Mouse (Mus musculus) hindbrain, embryonic 14.5 days (tissue): Measurements from ENCODE around the gene Catsperg1. TPM values are rescaled to one million over a fixed set of nuclear protein-coding genes. Genes with fewer than 3 reads are reported as not detected.

Experiments used
- ATAC-seq: fragments of 200-750 bp; cut with Nextera tagmentation; 2 replicates; pipeline ENCODE4 v1.8.0; 2017; ENCODE audit warnings: moderate number of reproducible peaks, mild to moderate bottlenecking, moderate TSS enrichment, moderate library complexity; ENCODE audit not compliant: low FRiP score
- DNase-seq: peaks from one replicate; pipeline ENCODE4 v3.0.0-alpha.2; 2015; ENCODE audit warnings: low spot score
- H3K27ac ChIP-seq: fragments of 300-500 bp; sonication (generic); 2 replicates; pipeline ENCODE4 v1.5.1; 2014; ENCODE audit warnings: mild to moderate bottlenecking, moderate library complexity
- H3K27me3 ChIP-seq: fragments of 300-500 bp; sonication (generic); 2 replicates; pipeline ENCODE4 v1.6.1; 2014; ENCODE audit warnings: mild to moderate bottlenecking, low read length, mixed read lengths; ENCODE audit not compliant: control insufficient read depth, insufficient read depth
- H3K36me3 ChIP-seq: fragments of 300-500 bp; sonication (generic); replicated peaks from 2 replicates; pipeline ENCODE4 v1.6.1; 2014; ENCODE audit not compliant: control insufficient read depth, insufficient read depth
- H3K4me1 ChIP-seq: fragments of 300-500 bp; sonication (generic); replicated peaks from 2 replicates; pipeline ENCODE4 v1.6.1; 2014; ENCODE audit warnings: antibody characterized with exemption, low read length, mixed read lengths; ENCODE audit not compliant: control insufficient read depth, insufficient read depth
- H3K4me2 ChIP-seq: fragments of 300-500 bp; sonication (generic); replicated peaks from 2 replicates; pipeline ENCODE4 v1.6.1; 2014; ENCODE audit warnings: mild to moderate bottlenecking, moderate library complexity
- H3K4me3 ChIP-seq: fragments of 300-500 bp; sonication (generic); replicated peaks from 2 replicates; pipeline ENCODE4 v1.5.1; 2014; ENCODE audit warnings: mild to moderate bottlenecking, low read length
- H3K9ac ChIP-seq: fragments of 300-500 bp; sonication (generic); 2 replicates; pipeline ENCODE4 v1.6.1; 2014
- H3K9me3 ChIP-seq: fragments of 300-500 bp; sonication (generic); 2 replicates; pipeline ENCODE4 v1.6.1; 2016; ENCODE audit warnings: low read length; ENCODE audit not compliant: control insufficient read depth
- whole genome bisulfite sequencing: fragments of 180-500 bp; shearing (Covaris S2); extraction: QIAGEN DNeasy Blood & Tissue Kit; methylation state at CpG from one replicate; pipeline ENCODE4 v1.1.7; 2014; 5-methylcytosine and 5-hydroxymethylcytosine counted together
- polyA plus RNA-seq: library from polyadenylated mRNA; unstranded; fragments of >200 nt; fragmentation: Nextera tagmentation; extraction: Ambion mirVana; gene quantifications from 2 replicates; pipeline ENCODE4 v1.2.1, GENCODE M21; 2014

The Catsperg1 gene
- polyA plus RNA-seq, 1 experiment from 2014 or later: 3.3 TPM

- Histone ChIP-seq H3K4me2 (peak overlapping the region; percentile 57), H3K4me3 (peak overlapping the region; percentile 47), H3K4me1 (peaks cover 22% of the 10 kb centered on the region), H3K36me3 (peaks cover 26% of the 10 kb centered on the region), H3K27ac (peak overlapping the region; percentile 72), H3K9me3 (no peaks in the 10 kb centered on the region), H3K27me3 (peaks cover 34% of the 10 kb centered on the region), H3K9ac (peak overlapping the region; percentile 57)
- WGBS: 0% methylated on average over 14 of the region's 14 CpGs
- DNase-seq (peak; percentile 72), ATAC-seq (peak; percentile 18; the same call in 1 of the 2 replicates)
Measured at GRCm38 (mm10) chr7:29168791-29169230, 45.0 kb downstream of the Catsperg1 start.

- peak overlapping the region; percentile 47 for H3K4me3 ChIP-seq
- WGBS: 3% methylated on average over 10 of the region's 10 CpGs
- DNase-seq: no peak
- peaks cover 22% of the 10 kb centered on the region for H3K4me1 ChIP-seq
- H3K27ac ChIP-seq: peak overlapping the region; percentile 72
- H3K9me3 ChIP-seq: no peaks in the 10 kb centered on the region
- ATAC-seq: no peak
- H3K27me3 ChIP-seq: peaks cover 28% of the 10 kb centered on the region
- H3K4me2 ChIP-seq: peak overlapping the region; percentile 57
- H3K9ac ChIP-seq: peak overlapping the region; percentile 57
- peaks cover 22% of the 10 kb centered on the region for H3K36me3 ChIP-seq
Measured at GRCm38 (mm10) chr7:29168121-29168695, 45.6 kb downstream of the Catsperg1 start.

GRCm38 (mm10) chr7:29167656-29168055 lies 46.2 kb downstream of the Catsperg1 start:
- H3K27me3 ChIP-seq: peaks cover 22% of the 10 kb centered on the region
- WGBS: 17% methylated on average over 19 of the region's 19 CpGs
- H3K27ac ChIP-seq: no peak overlapping the region
- H3K4me3 ChIP-seq: peak overlapping the region; percentile 47
- peak overlapping the region; percentile 57 for H3K4me2 ChIP-seq
- H3K9me3 ChIP-seq: no peaks in the 10 kb centered on the region
- peak overlapping the region; percentile 57 for H3K9ac ChIP-seq
- peaks cover 22% of the 10 kb centered on the region for H3K36me3 ChIP-seq
- ATAC-seq: no peak
- no peak for DNase-seq
- peaks cover 22% of the 10 kb centered on the region for H3K4me1 ChIP-seq

- Histone ChIP-seq H3K36me3 (peaks cover 33% of the 10 kb centered on the region), H3K4me2 (no peak overlapping the region), H3K27ac (no peak overlapping the region), H3K4me3 (no peak overlapping the region), H3K9ac (no peak overlapping the region), H3K27me3 (0 out of 2 replicates have a peak, but pooled peaks cover 5% of the 10 kb centered on the region), H3K4me1 (peaks cover 4% of the 10 kb centered on the region), H3K9me3 (no peaks in the 10 kb centered on the region)
- WGBS: 26% methylated on average over 9 of the region's 9 CpGs
- DNase-seq (no peak), ATAC-seq (no peak)
Measured at GRCm38 (mm10) chr7:29162750-29163525, 50.9 kb downstream of the Catsperg1 start.

GRCm38 (mm10) chr7:29162294-29162693 lies 51.5 kb downstream of the Catsperg1 start:
- H3K4me2 ChIP-seq: no peak overlapping the region
- no peaks in the 10 kb centered on the region for H3K9me3 ChIP-seq
- H3K4me1 ChIP-seq: no peaks in the 10 kb centered on the region
- no peak overlapping the region for H3K9ac ChIP-seq
- 0 out of 2 replicates have a peak, but pooled peaks cover 5% of the 10 kb centered on the region for H3K27me3 ChIP-seq
- DNase-seq (no peak), ATAC-seq (no peak)
- H3K27ac ChIP-seq: no peak overlapping the region
- peaks cover 33% of the 10 kb centered on the region for H3K36me3 ChIP-seq
- WGBS: 80% methylated on average over 5 of the region's 5 CpGs
- H3K4me3 ChIP-seq: no peak overlapping the region

- Histone ChIP-seq H3K36me3 (peaks cover 18% of the 10 kb centered on the region), H3K9me3 (no peaks in the 10 kb centered on the region; the same call in 1 of the 2 replicates), H3K4me3 (no peak overlapping the region), H3K27me3 (0 out of 2 replicates have a peak, but pooled peaks cover 5% of the 10 kb centered on the region), H3K9ac (no peak overlapping the region), H3K4me2 (no peak overlapping the region), H3K4me1 (0 out of 2 replicates have a peak, but pooled peaks cover 5% of the 10 kb centered on the region), H3K27ac (no peak overlapping the region)
- no peak for ATAC-seq
- no peak for DNase-seq
- 0% methylated on average over 5 of the region's 5 CpGs for WGBS
Measured at GRCm38 (mm10) chr7:29158264-29158663, 55.6 kb downstream of the Catsperg1 start.

GRCm38 (mm10) chr7:29155838-29156782 lies 57.7 kb downstream of the Catsperg1 start, which contains the start of gene Fam98c:
Gene Fam98c, minus strand, starts transcription at chr7:29156234.
- peak within 1 kb of the TSS; percentile 90 for H3K4me2 ChIP-seq
- H3K4me3 ChIP-seq: peak within 1 kb of the TSS; percentile 82
- peak; percentile 82 for DNase-seq
- no peaks in the 10 kb centered on the region; the same call in 1 of the 2 replicates for H3K36me3 ChIP-seq
- H3K4me1 ChIP-seq: 0 out of 2 replicates have a peak, but pooled peaks cover 5% of the 10 kb centered on the region
- H3K9me3 ChIP-seq: no peaks in the 10 kb centered on the region; the same call in 1 of the 2 replicates
- H3K27me3 ChIP-seq: 0 out of 2 replicates have a peak, but pooled peaks cover 5% of the 10 kb centered on the region
- H3K27ac ChIP-seq: peak within 1 kb of the TSS; percentile 89
- H3K9ac ChIP-seq: peak within 1 kb of the TSS; percentile 81
- 4% methylated on average over 68 of the region's 68 CpGs for WGBS
- peak; percentile 82 for ATAC-seq

- H3K27ac ChIP-seq: peak overlapping the region; percentile 89
- H3K4me2 ChIP-seq: peak overlapping the region; percentile 90
- DNase-seq (peak; percentile 86), ATAC-seq (peak; percentile 90)
- H3K9me3 ChIP-seq: no peaks in the 10 kb centered on the region; the same call in 1 of the 2 replicates
- H3K9ac ChIP-seq: peak overlapping the region; percentile 81
- WGBS: 7% methylated on average over 37 of the region's 37 CpGs
- no peaks in the 10 kb centered on the region for H3K36me3 ChIP-seq
- H3K4me1 ChIP-seq: 0 out of 2 replicates have a peak, but pooled peaks cover 5% of the 10 kb centered on the region
- 0 out of 2 replicates have a peak, but pooled peaks cover 5% of the 10 kb centered on the region for H3K27me3 ChIP-seq
- peak overlapping the region; percentile 82 for H3K4me3 ChIP-seq
Measured at GRCm38 (mm10) chr7:29155196-29155837, 58.5 kb downstream of the Catsperg1 start.
